Mouse (Mus musculus) E14TG2a.4 (cell line): ENCODE data around the gene Rrp9.

Experiments
- CTCF ChIP-seq: conservative IDR thresholded peaks from 2 replicates; pipeline ENCODE4 v1.5.1; 2014; ENCODE audit warnings: low read length
- NANOG ChIP-seq: IDR thresholded peaks from 2 replicates; pipeline ENCODE4 v1.6.1; 2014; ENCODE audit warnings: borderline replicate concordance, low read length, mixed read lengths
- POU5F1 ChIP-seq: IDR thresholded peaks from 2 replicates; pipeline ENCODE4 v1.6.1; 2014; ENCODE audit warnings: low read length, borderline replicate concordance

- 0 out of 2 replicates have a peak, but pooled peaks have one; percentile 5 for TF ChIP-seq CTCF
- TF ChIP-seq POU5F1: no peak
- TF ChIP-seq NANOG: no peak
Measured at GRCm38 (mm10) chr9:106447348-106447747, 28.4 kb upstream of the Rrp9 start, which contains the start of the genes Abhd14b and Abhd14a.
